Mouse (Mus musculus): ENCODE measurements at regions not wholly inside any gene's neighbourhood (a gene's known extent, or its start where the extent isn't known, plus 50 kb on each side); places are given as distances from the start of the nearest gene placed in this dataset.

- DNase-seq: no peak
Observed at GRCm38 (mm10) chr12:10272038-10272437, 97.7 kb upstream of the Nt5c1b start.

- DNase-seq: no peak
Observed at GRCm38 (mm10) chr12:10275226-10275625, 94.5 kb upstream of the Nt5c1b start.

- DNase-seq: no peak
Observed at GRCm38 (mm10) chr12:10292646-10293045, 77.1 kb upstream of the Nt5c1b start.

GRCm38 (mm10) chr12:10305970-10306369, 63.8 kb upstream of the Nt5c1b start:
- DNase-seq: no peak

Measured in right cerebral cortex, postnatal 4 days (tissue).